Mouse (Mus musculus) cerebellum, adult 11 months (tissue): ENCODE measurements around the gene Mfsd7a.

Source experiments
- DNase-seq: peaks from one replicate; pipeline ENCODE4 v3.0.0; 2022

Mfsd7a gene

DNA sequence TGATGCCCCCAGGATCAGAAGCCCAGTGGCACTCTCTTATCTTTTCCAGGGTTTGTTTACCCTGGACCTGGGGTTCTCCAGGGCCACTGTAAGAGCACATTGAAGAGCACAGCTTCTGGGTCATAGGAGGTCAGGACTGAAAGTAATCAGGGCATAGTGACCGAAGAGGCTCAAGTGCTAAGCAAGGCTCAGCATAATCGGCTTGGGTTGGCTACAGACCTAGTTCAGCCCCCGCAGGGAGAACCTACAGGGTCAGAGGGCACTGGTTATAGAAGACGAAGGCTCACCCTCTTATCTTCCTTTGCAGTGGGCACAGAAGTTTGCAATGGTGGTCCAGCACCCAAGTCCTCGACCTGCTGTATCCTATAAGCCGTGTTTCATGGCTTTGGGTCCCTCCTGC is 17.5 kb downstream of the Mfsd7a start:
- DNase-seq: no peak

- peak; percentile 43 for DNase-seq
Measured at GRCm38 (mm10) chr5:108427186-108427585, 21.5 kb downstream of the Mfsd7a start.

DNA sequence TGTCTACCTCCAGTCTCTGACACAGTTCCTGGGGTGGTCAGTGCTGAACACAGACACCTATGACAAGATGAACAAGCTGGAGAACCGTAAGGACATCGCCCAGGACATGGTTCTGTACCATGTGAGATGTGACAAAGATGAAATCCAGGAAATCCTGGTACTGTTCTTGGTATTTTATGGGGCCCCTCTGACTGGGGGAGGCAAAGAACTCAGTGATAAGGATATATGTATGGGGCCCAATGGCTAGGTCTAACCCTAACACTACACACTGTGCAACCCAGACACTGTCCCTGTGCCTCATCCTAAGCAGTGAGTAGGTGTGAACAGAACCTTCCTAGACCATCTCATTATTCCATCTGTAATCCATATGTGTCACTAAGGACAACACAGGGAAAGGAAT is 25.3 kb downstream of the Mfsd7a start:
- DNase-seq: no peak

- no peak for DNase-seq
Measured at GRCm38 (mm10) chr5:108422741-108423140, 25.9 kb downstream of the Mfsd7a start.

DNA sequence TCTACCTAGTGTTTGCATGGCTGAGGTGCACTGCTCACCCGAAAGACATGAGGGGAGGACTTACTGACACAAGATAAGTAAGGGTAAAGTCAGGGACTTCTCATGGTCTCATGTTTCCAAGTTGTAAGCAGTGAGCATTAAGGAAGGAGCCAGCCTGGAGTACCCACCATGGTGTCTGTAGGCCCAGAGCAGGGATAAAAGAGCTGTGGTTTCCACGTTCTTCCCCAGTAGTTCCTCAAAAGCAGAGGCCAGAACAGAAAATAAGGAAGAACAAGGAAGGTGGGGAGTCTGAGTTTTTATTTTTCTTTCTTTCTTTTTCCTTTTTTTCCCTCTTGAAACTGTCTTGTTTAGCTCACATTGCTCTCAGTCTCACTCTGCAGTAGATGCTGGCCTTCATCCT is 34.0 kb downstream of the Mfsd7a start:
- DNase-seq: no peak

- no peak for DNase-seq
Measured at GRCm38 (mm10) chr5:108406977-108407376, 41.7 kb downstream of the Mfsd7a start.

DNA sequence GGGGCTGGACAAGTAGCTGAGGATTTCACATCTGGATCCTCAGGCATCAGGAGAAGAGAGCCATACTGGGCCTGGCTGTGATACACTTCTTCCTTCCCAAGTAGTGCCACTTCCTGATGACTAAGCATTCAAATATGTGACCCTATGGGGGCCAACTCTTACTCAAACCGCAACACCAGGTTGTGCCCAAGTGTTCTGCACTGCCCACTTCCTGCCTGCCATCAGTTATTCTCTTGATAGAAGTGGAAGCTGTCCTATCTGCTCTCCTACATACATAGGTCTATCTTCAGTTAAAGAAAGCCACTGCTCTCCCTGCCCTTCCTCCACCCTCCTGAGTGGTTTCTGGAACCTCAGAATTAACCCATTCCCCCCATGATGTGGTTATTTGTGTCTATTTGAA is 43.2 kb downstream of the Mfsd7a start:
- DNase-seq: no peak

GRCm38 (mm10) chr5:108403453-108403852 is 45.2 kb downstream of the Mfsd7a start:
- DNase-seq: no peak
